Mouse (Mus musculus) hindbrain, embryonic 10.5 days (tissue): ENCODE results near the gene Scn10a. TPM values are rescaled to one million over a fixed set of nuclear protein-coding genes. Genes with fewer than 3 reads are reported as not detected.

Source experiments
- DNase-seq: peaks from one replicate; pipeline ENCODE4 v3.0.0-alpha.2; 2017; ENCODE audit warnings: low spot score
- H3K27ac ChIP-seq: fragments of 300-500 bp; sonication (generic); 2 replicates; pipeline ENCODE4 v1.5.1; 2016; ENCODE audit warnings: mild to moderate bottlenecking, moderate library complexity
- H3K27me3 ChIP-seq: fragments of 300-500 bp; sonication (generic); 2 replicates; pipeline ENCODE4 v1.6.1; 2016; ENCODE audit warnings: mild to moderate bottlenecking; ENCODE audit not compliant: poor library complexity, insufficient read depth, severe bottlenecking
- H3K36me3 ChIP-seq: fragments of 300-500 bp; sonication (generic); 2 replicates; pipeline ENCODE4 v1.6.1; 2016; ENCODE audit warnings: mild to moderate bottlenecking, moderate library complexity
- H3K4me1 ChIP-seq: fragments of 300-500 bp; sonication (generic); replicated peaks from 2 replicates; pipeline ENCODE4 v1.6.1; 2016; ENCODE audit warnings: mild to moderate bottlenecking
- H3K4me3 ChIP-seq: fragments of 300-500 bp; sonication (generic); 2 replicates; pipeline ENCODE4 v1.5.1; 2016; ENCODE audit warnings: mild to moderate bottlenecking, moderate library complexity
- H3K9me3 ChIP-seq: fragments of 300-500 bp; sonication (generic); 2 replicates; pipeline ENCODE4 v1.6.1; 2016; ENCODE audit warnings: mild to moderate bottlenecking, moderate library complexity
- WGBS: fragments of 180-500 bp; shearing (Covaris S2); methylation state at CpG from one replicate; pipeline ENCODE4 v1.1.7; 2016; 5-methylcytosine and 5-hydroxymethylcytosine counted together
- polyA plus RNA-seq: library from polyadenylated mRNA; unstranded; fragments of >200 nt; fragmentation: Nextera tagmentation; extraction: Ambion mirVana; gene quantifications from 2 replicates; pipeline ENCODE4 v1.2.1, GENCODE M21; 2016

The Scn10a gene
- polyA plus RNA-seq, 1 experiment from 2014 or later: 0.14 TPM

DNA sequence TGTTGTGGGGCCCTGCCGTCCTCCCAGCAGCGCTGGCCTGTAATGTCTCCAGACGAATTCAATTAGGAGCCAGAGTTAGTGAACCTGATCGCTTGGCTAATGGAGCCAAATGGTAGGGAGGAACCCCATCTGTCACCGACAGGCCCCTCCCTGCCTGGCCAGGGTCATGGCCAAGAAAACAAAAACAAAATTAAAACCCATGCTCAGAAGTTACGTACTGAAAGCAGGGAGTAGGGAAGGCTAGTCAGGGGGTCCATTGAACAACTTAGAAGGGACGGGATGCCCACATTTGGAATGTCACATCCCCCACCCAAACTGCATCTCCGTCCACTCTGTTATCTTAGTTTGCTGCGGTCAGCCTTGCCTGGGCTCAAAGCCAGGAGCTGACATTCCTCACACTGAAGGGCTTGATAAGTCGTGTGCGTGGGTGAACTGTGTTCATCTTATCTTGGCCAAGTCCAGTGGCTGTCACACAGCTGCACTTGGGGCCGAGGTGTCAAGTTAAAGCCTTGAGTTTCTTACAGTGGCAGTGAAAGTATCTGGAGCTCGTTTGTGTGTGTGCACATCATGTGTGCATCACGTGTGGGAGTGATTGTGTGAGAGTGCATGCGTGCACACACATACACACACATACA lies 87.1 kb downstream of the Scn10a start:
- H3K27ac ChIP-seq: 0 out of 2 replicates have a peak overlapping the region, but pooled peaks have one; percentile 56
- H3K4me1 ChIP-seq: peaks cover 30% of the 10 kb centered on the region
- no peaks in the 10 kb centered on the region for H3K36me3 ChIP-seq
- DNase-seq: no peak
- H3K9me3 ChIP-seq: no peaks in the 10 kb centered on the region
- 56% methylated on average over 15 of the region's 15 CpGs for WGBS
- H3K4me3 ChIP-seq: no peak overlapping the region
- H3K27me3 ChIP-seq: 0 out of 2 replicates have a peak, but pooled peaks cover 2% of the 10 kb centered on the region

DNA sequence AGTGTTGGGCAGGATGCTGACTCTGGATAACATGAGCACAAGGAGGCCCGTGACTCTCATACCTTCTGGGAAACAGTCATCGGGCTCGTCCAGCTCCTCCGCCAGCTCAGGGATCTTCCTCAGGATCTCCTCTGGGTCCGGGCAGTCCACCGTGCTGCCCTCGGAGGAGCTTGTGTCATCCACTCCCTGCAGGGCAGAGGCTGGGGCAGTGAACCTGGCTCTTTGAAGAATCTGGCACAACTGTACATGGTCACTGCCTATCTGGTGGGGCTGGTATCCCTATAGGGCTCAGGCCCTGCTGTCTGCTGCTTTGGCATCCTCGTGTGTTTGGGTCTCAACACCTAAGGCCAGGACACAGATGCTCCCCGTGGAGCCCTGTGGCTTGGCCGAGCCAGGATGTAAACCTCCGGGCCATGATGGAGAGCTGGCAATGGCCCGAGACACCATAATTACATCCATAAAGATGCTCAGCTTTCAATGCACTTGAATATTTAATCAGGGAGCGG lies 87.7 kb downstream of the Scn10a start:
- Histone ChIP-seq H3K4me1 (peaks cover 28% of the 10 kb centered on the region), H3K9me3 (no peaks in the 10 kb centered on the region), H3K27me3 (0 out of 2 replicates have a peak, but pooled peaks cover 2% of the 10 kb centered on the region), H3K27ac (peak overlapping the region; percentile 56), H3K36me3 (no peaks in the 10 kb centered on the region), H3K4me3 (no peak overlapping the region)
- DNase-seq: peak; percentile 37
- WGBS: 78% methylated on average over 13 of the region's 13 CpGs

DNA sequence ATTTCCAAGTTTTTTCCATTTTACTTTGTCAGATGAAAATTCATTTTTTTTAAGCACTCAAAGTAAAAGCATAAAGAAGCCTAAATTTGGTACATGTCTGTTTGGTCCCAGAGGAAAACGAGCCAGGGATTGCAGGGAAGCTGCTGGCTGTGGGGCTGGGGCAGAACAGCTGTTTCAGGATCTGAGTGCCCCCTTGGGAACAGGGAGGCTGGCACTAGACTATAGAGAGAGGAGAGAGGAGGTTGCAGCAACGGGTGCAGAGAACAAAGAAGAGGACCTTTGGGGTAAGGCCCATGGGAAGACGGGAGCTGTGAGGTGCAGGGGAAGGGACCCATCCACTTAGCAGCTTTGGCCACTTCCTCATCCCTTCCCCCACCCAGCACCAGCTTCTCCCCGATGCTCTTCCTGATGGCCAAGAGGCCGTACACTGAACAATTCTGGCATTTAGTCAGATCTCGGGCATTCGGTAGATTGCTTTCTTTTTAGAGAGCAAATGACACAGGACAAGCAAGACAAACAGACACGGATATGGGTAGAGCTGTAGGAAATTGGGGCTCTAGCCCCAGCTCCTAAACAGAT lies 90.3 kb downstream of the Scn10a start:
- H3K4me3 ChIP-seq: no peak overlapping the region
- H3K27ac ChIP-seq: no peak overlapping the region
- H3K27me3 ChIP-seq: no peaks in the 10 kb centered on the region
- H3K36me3 ChIP-seq: no peaks in the 10 kb centered on the region
- H3K9me3 ChIP-seq: no peaks in the 10 kb centered on the region
- 77% methylated on average over 8 of the region's 8 CpGs for WGBS
- H3K4me1 ChIP-seq: peaks cover 20% of the 10 kb centered on the region
- no peak for DNase-seq

DNA sequence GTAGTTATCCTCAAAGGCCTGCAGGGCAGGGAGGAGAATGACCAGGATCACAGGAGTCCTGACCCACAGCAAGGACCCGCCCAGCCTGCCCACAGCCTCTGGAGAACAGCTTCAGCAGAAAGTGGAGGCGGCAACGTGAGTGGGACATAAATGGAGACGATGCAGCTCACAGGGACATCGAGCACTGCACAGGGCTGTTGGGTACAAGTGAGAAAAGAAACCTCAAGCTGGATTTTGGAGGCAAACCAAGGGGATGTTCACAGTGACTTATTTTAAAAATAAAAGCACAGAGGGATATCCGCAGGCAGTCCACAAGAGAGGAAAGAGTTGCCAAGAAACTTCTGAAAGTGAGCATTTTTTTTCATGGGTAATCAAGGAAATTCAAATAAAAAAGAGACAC lies 91.9 kb downstream of the Scn10a start:
- no peaks in the 10 kb centered on the region for H3K9me3 ChIP-seq
- WGBS: 80% methylated on average over 6 of the region's 6 CpGs
- no peaks in the 10 kb centered on the region for H3K27me3 ChIP-seq
- DNase-seq: no peak
- H3K4me1 ChIP-seq: peaks cover 12% of the 10 kb centered on the region
- no peak overlapping the region for H3K4me3 ChIP-seq
- H3K36me3 ChIP-seq: no peaks in the 10 kb centered on the region
- no peak overlapping the region for H3K27ac ChIP-seq

DNA sequence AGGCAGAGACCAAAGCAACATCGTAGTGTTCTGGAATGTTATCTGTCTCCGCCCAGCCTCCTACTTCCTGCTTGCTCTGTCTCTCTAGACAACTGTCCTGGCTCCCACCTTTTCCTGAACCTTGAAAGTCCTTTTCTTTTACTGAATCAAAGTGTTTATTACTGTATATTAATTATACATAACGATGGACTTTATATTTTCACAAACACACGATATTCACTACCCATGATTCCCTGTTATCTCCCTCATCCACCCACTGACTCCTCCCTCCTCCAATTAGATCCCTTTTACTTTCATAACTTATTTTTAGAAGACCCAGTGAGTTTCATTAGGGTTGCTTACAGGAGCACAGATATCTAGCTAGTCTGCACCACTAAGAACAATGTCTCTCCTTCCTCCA lies 95.0 kb downstream of the Scn10a start:
- Histone ChIP-seq H3K4me3 (no peak overlapping the region), H3K27me3 (no peaks in the 10 kb centered on the region), H3K36me3 (no peaks in the 10 kb centered on the region), H3K4me1 (no peaks in the 10 kb centered on the region), H3K27ac (no peak overlapping the region), H3K9me3 (no peaks in the 10 kb centered on the region)
- 86% methylated on average over 4 of the region's 4 CpGs for WGBS
- no peak for DNase-seq

DNA sequence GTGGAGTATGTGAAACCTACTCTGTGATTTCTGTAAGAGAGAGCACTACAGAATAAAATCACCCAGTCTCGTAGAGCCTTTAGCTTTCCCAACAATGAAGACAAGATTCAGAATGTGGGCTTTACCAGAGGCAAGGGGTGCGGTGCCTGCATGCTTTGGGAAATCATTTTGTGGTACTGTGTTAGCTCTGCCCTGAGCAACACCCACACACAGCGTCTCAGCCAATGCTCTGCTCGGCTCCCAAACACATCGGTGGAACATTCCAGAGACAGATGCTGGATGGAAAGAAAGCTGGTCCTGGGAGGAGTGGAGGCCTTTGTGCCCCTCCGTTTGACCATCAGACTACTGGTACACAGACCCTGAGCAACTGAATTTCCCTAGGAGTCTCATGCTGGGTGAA lies 104.3 kb downstream of the Scn10a start:
- Histone ChIP-seq H3K27ac (no peak overlapping the region), H3K4me3 (no peak overlapping the region), H3K4me1 (0 out of 2 replicates have a peak, but pooled peaks cover 12% of the 10 kb centered on the region), H3K27me3 (no peaks in the 10 kb centered on the region), H3K36me3 (no peaks in the 10 kb centered on the region), H3K9me3 (no peaks in the 10 kb centered on the region)
- WGBS: 81% methylated on average over 6 of the region's 6 CpGs
- no peak for DNase-seq

DNA sequence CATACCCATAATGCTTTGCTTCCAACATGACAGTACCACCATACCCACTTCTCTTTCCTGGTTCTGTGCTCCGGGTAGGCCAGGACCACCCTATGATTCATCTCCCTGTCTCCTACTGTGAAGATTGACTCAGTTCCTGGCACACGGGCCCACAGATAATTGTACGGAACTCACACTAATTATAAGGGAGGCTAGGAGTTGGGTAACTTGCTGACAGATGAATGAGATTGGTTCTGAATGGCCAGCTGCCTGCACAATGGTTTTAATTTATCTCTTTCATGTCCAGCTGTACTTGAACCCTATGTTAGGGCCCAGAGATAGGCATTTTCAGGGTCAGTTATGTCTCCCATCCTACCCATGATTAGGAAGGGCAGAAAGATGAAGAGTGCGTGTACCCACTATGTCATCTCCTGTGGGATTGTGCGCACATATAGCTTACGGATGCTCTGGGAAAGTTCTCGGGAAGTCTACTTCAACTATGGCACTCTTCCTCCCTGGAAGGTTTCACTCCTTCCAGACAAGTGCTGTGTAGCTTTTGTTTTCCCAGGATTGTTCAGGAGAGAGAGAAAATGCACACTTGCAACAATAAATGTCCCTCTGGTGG lies 108.5 kb downstream of the Scn10a start:
- Histone ChIP-seq H3K9me3 (no peaks in the 10 kb centered on the region), H3K4me3 (no peak overlapping the region), H3K4me1 (0 out of 2 replicates have a peak, but pooled peaks cover 8% of the 10 kb centered on the region), H3K27ac (no peak overlapping the region), H3K36me3 (no peaks in the 10 kb centered on the region), H3K27me3 (no peaks in the 10 kb centered on the region)
- WGBS: 89% methylated on average over 7 of the region's 7 CpGs
- DNase-seq: no peak

DNA sequence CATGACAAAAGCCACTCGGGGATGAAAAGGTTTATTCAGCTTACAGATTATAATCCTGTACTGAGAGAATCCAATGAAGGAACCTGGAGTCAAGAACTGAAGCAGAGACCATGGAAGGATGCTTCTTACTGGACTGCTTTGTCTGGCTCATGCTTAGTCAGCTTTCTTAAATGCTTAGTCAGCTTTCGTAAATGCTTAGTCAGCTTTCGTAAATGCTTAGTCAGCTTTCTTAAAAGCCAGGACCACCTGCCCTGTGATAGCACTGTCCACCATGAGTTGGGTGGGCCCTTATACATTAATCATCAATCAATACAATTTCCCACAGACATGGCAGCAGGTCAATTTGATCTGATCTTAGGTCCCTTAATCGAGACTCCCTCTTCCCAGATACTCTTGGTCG lies 112.2 kb downstream of the Scn10a start:
- no peak for DNase-seq
- WGBS: 94% methylated on average over 5 of the region's 5 CpGs
- H3K36me3 ChIP-seq: no peaks in the 10 kb centered on the region
- H3K27ac ChIP-seq: no peak overlapping the region
- no peaks in the 10 kb centered on the region for H3K9me3 ChIP-seq
- H3K27me3 ChIP-seq: no peaks in the 10 kb centered on the region
- H3K4me3 ChIP-seq: no peak overlapping the region
- H3K4me1 ChIP-seq: 0 out of 2 replicates have a peak, but pooled peaks cover 5% of the 10 kb centered on the region

DNA sequence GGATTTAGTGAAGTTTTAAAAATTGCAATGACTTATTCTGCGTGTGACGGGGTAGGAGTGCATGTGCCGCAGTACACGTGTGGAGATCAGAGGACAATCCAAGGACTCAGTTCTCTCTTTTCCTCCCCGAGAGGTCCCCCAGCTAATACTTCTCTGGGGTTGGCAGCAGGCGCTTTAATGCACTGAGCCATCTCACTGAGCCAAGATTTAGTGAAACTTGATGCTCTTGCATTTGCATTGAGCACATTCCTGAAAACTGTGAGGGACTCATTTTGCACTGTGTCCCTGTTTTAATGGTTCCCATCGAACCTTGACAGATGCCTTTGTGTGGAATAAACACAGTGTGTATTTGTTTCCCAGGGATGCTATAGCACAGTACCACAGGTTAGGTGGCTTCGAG lies 114.5 kb downstream of the Scn10a start:
- no peak overlapping the region for H3K27ac ChIP-seq
- no peak for DNase-seq
- WGBS: 76% methylated on average over 8 of the region's 8 CpGs

DNA sequence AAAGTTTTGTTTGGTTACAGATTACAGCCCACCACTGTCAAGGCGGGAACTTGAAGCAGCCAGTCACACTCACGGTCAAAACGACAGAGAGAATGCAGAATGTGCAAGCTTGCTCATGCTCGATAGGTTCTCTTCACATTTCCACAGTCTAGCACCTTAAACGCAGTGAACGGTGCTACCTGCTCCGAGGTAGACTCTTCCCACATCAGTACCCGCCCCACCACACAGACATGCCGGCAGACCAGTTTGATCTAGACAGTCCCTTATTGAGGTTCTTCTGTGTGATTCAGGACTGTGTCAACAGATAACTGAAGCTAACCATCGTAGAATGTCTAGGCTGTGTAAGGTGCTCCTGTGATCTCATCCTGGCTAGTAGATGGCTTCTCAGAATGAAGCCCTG lies 120.6 kb downstream of the Scn10a start:
- Histone ChIP-seq H3K27ac (no peak overlapping the region), H3K4me1 (no peaks in the 10 kb centered on the region), H3K4me3 (no peak overlapping the region), H3K36me3 (no peaks in the 10 kb centered on the region), H3K27me3 (no peaks in the 10 kb centered on the region), H3K9me3 (no peaks in the 10 kb centered on the region)
- DNase-seq: no peak
- 87% methylated on average over 10 of the region's 10 CpGs for WGBS

More for the DNA sequence above, 114.5 kb downstream of the Scn10a start:
- Histone ChIP-seq H3K4me3 (no peak overlapping the region), H3K9me3 (no peaks in the 10 kb centered on the region), H3K27me3 (no peaks in the 10 kb centered on the region), H3K4me1 (0 out of 2 replicates have a peak, but pooled peaks cover 5% of the 10 kb centered on the region), H3K36me3 (no peaks in the 10 kb centered on the region)

DNA sequence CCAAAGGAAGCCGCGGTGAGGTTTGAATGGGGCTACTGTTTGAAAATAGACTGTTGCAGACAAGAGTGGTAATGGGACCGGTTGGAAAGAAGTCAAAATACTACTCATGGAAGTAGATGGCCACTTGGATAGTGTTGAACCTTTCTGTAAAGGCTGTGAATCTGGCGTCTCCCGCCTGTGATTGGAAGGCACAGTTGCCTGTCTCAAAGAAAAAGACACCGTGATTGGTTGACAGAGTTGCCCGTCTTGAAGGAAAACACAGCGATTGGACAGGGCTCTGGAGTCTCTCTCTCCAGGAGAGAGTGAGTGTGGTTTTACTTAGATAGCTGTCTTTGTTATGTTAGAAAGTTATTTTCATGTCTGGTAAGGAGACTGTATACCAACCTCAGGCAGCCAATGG lies 121.8 kb downstream of the Scn10a start:
- Histone ChIP-seq H3K4me1 (no peaks in the 10 kb centered on the region), H3K27me3 (no peaks in the 10 kb centered on the region), H3K27ac (no peak overlapping the region), H3K9me3 (no peaks in the 10 kb centered on the region), H3K4me3 (no peak overlapping the region), H3K36me3 (no peaks in the 10 kb centered on the region)
- no peak for DNase-seq
- WGBS: 80% methylated on average over 8 of the region's 8 CpGs

DNA sequence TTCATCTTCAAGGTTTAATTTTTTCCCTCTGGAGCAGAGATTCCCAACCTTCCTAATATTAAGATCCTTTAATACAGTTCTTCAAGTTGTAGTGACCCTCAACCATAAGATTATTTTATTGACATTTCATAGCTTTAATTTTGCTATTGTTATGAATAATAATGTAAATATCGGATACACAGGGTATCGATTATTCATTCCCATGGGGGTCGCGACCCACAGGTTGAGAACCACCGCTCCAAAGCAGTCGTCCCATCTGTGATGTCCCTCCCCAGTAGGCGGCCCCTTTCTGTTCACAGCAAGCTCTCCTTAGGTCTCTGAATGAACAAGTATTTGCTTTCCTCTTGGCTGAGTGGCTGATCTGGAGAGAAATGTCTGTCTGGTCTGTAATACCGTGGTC lies 129.5 kb downstream of the Scn10a start:
- 84% methylated on average over 8 of the region's 8 CpGs for WGBS
- Histone ChIP-seq H3K9me3 (no peaks in the 10 kb centered on the region), H3K27me3 (peaks cover 34% of the 10 kb centered on the region), H3K36me3 (no peaks in the 10 kb centered on the region), H3K4me3 (no peak overlapping the region), H3K27ac (no peak overlapping the region), H3K4me1 (peaks cover 17% of the 10 kb centered on the region)
- no peak for DNase-seq

DNA sequence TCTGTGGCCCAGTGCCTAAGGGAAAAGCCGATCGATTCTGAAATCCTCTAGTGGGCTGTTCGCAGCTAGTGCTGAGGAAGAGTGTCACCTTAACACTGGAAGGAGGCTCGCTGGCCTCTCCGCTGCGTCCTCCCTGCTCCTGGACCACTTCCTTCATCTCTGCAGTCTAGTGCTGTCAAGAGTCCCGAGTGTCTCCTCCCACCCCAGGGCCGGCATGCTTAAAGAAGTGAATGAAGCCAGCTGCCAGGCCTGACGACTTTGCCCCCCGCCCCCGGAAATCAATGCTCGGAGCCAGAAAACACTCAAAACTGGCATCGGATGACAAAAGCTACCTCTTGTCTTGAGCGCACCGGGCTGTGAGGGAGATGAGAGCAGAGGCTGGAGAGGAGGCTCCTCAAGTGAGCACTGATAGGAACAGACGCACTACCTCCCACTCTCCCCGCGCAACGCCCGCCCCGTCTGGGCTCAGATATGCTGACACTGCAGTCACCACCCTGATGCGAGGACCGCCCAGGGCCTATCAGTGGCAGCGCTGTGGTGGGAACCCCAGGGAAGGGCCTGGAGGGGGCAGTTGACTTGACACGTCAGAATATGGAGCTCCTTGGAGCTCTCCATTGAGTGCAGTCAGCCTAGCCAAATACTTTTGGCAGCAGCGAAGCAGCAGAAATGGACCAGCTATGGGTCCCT lies 130.2 kb downstream of the Scn10a start:
- H3K4me1 ChIP-seq: peaks cover 17% of the 10 kb centered on the region
- no peak for DNase-seq
- H3K4me3 ChIP-seq: no peak overlapping the region
- H3K36me3 ChIP-seq: no peaks in the 10 kb centered on the region
- 39% methylated on average over 26 of the region's 26 CpGs for WGBS
- H3K27me3 ChIP-seq: peaks cover 41% of the 10 kb centered on the region
- H3K9me3 ChIP-seq: no peaks in the 10 kb centered on the region
- H3K27ac ChIP-seq: no peak overlapping the region
